9 mouse cellular contexts compared by ENCODE assay signal in genomic region chr9:74109761-74110460, GRCm38 (mm10). TPM values are rescaled to one million over a fixed set of nuclear protein-coding genes. Genes with fewer than 3 reads are reported as not detected.
DNase-seq lines count a peak whose midpoint lies in the region; ATAC-seq and TF ChIP-seq lines count a peak whose summit lies in the region.
"Had no signal": no experiment of that assay in that cellular context is flagged by ENCODE, and none has a peak within 500 bp of the region (broad histone marks: within the 10 kb centered on the region; RNA-seq: fewer than 3 reads in every experiment).

Wdr72 (plus strand) TSS chr9:74110356.

- no peak within 1 kb of the TSS; the same call in 1 of the 2 replicates for H3K4me3 ChIP-seq in forebrain, embryonic 11.5 days (ENCODE audit: low read depth, low read length)
- peak within 1 kb of the TSS; percentile 76 for H3K4me3 ChIP-seq in kidney, adult 2 months (ENCODE audit: insufficient read depth, low read depth, low read length)
- H3K4me3 ChIP-seq in lung, adult 2 months (replicated peaks; ENCODE audit: extremely low read depth, low read depth, low read length), result peak within 1 kb of the TSS; percentile 27

- no peaks in the 10 kb centered on the region for H3K9me3 ChIP-seq in forebrain, embryonic 11.5 days (ENCODE audit: control insufficient read depth, low read length)

- peak; percentile 2 for DNase-seq in R1 (ENCODE audit: low read depth, low spot score)
- DNase-seq in forebrain, embryonic 11.5 days (ENCODE audit: low spot score), result peak; percentile 55
- peak; percentile 89 for DNase-seq in kidney, adult 2 months
- DNase-seq in lung, adult 2 months, result peak; percentile 12
- DNase-seq in retina, embryonic 14.5 days (ENCODE audit: low spot score), result peak; percentile 42
- no peak for DNase-seq in frontal cortex, adult 2 months (ENCODE audit: extremely low spot score in 1 of 2, low spot score in 1 of 2)
- DNase-seq in right cerebral cortex, postnatal 36 days (ENCODE audit: low spot score in 2 of 2), result no peak
- DNase-seq in gastrocnemius, postnatal 4 days (ENCODE audit: low spot score in 2 of 2), result no peak

- H3K4me2 ChIP-seq in forebrain, embryonic 11.5 days (ENCODE audit: low read depth, low read length, severe bottlenecking), result peak within 1 kb of the TSS; percentile 43; the same call in 1 of the 2 replicates

- 3% methylated on average over 16 of the region's 17 CpGs for WGBS in forebrain, embryonic 11.5 days
- 6% methylated on average over 17 of the region's 17 CpGs for WGBS in kidney, adult 2 months
- WGBS in lung, adult 2 months, result 10% methylated on average over 17 of the region's 17 CpGs

- H3K27ac ChIP-seq in forebrain, embryonic 11.5 days (ENCODE audit: low read depth, low read length), result no peak within 1 kb of the TSS
- H3K27ac ChIP-seq in kidney, adult 2 months (ENCODE audit: insufficient read depth, low read depth, low read length), result peak within 1 kb of the TSS; percentile 80
- H3K27ac ChIP-seq: macrophage had no signal

- TF ChIP-seq POLR2A in kidney, adult 2 months (IDR thresholded peaks at IDR 0.05; ENCODE audit: low read depth, low read length), result no peak
- TF ChIP-seq POLR2A in lung, adult 2 months (IDR thresholded peaks at IDR 0.05; ENCODE audit: borderline replicate concordance, extremely low read depth, low read depth, low read length), result no peak

- no peaks in the 10 kb centered on the region for H3K36me3 ChIP-seq in forebrain, embryonic 11.5 days (ENCODE audit: control insufficient read depth, insufficient read depth, low read length)
- no peaks in the 10 kb centered on the region for H3K36me3 ChIP-seq in kidney, adult 2 months (ENCODE audit: control insufficient read depth, insufficient read depth, low read length)

- no peak for TF ChIP-seq CTCF in kidney, adult 2 months (conservative IDR thresholded peaks at IDR 0.05; ENCODE audit: insufficient read depth, insufficient read length, low read depth, low read length)
- no peak for TF ChIP-seq CTCF in lung, adult 2 months (IDR thresholded peaks at IDR 0.05; ENCODE audit: insufficient read depth, low read length)

- no peak; the same call in 1 of the 2 replicates for ATAC-seq in forebrain, embryonic 11.5 days (replicated peaks; ENCODE audit: low FRiP score)

- H3K9ac ChIP-seq in forebrain, embryonic 11.5 days (ENCODE audit: low read length), result peak within 1 kb of the TSS; percentile 24; the same call in 1 of the 2 replicates

- H3K27me3 ChIP-seq in forebrain, embryonic 11.5 days (ENCODE audit: control insufficient read depth, insufficient read depth, low read length), result no peaks in the 10 kb centered on the region
- H3K27me3 ChIP-seq in kidney, adult 2 months (replicated peaks; ENCODE audit: control insufficient read depth, insufficient read depth, low read length), result no peaks in the 10 kb centered on the region

- peaks cover 5% of the 10 kb centered on the region for H3K4me1 ChIP-seq in forebrain, embryonic 11.5 days (replicated peaks; ENCODE audit: control insufficient read depth, insufficient read depth, low read length)
- peaks cover 9% of the 10 kb centered on the region; the same call in 1 of the 2 replicates for H3K4me1 ChIP-seq in kidney, adult 2 months (ENCODE audit: control insufficient read depth, insufficient read depth, low read length)
- H3K4me1 ChIP-seq in lung, adult 2 months (ENCODE audit: control insufficient read depth, insufficient read depth, low read length), result no peaks in the 10 kb centered on the region

RNA-seq across cellular contexts. Expression of gene Wdr72, which starts in this region (rescaled TPM):
- polyA plus RNA-seq in forebrain, embryonic 11.5 days (2014; fragmentation: Nextera tagmentation; extraction: Ambion mirVana), result 0.13 and 0.23 TPM in 2 replicates
- 9.4 and 10.8 TPM in 2 replicates for polyA plus RNA-seq in kidney, adult 2 months (2012; rRNA removed)
- 0.32 and 0.35 TPM in 2 replicates for polyA plus RNA-seq in lung, adult 2 months (2012; rRNA removed)
- polyA plus RNA-seq in frontal cortex, adult 2 months (2012; rRNA removed), result not detected in 2 replicates
- total RNA-seq in gastrocnemius, postnatal 4 days (2021), result under 1 TPM; 0.05 to 0.10 TPM
- polyA plus RNA-seq: macrophage had no signal

Comparison
In these comparisons a context has a peak if more than half of its experiments do, and no peak if none do; other contexts are left out.
1. Peak in DNase-seq, H3K9ac ChIP-seq and H3K4me2 ChIP-seq in forebrain, embryonic 11.5 days; RNA of the gene not detected or under 1 TPM.
2. Peak in DNase-seq and H3K4me3 ChIP-seq in lung, adult 2 months; RNA of the gene not detected or under 1 TPM.
3. DNase-seq: peak in R1 (single experiment), kidney, adult 2 months (single experiment) and retina, embryonic 14.5 days (single experiment); none in frontal cortex, adult 2 months (0 of 2), right cerebral cortex, postnatal 36 days (0 of 2) and gastrocnemius, postnatal 4 days (0 of 2).